Mouse (Mus musculus) heart, adult 2 months (tissue): ENCODE data around the gene Rnf227. TPM values are rescaled to one million over a fixed set of nuclear protein-coding genes. Genes with fewer than 3 reads are reported as not detected.

Source experiments
- DNase-seq, 2 experiments: peaks; one replicate each; pipeline ENCODE4 v3.0.0; 2021
- H3K27ac ChIP-seq: fragments of 200-600 bp; 2 replicates; pipeline ENCODE4 v1.8.1; 2022
- H3K27me3 ChIP-seq: fragments of 200-500 bp; 2 replicates; pipeline ENCODE4 v1.6.1; 2012; ENCODE audit warnings: mild to moderate bottlenecking, low read length, inconsistent platforms, mixed read lengths; ENCODE audit not compliant: control insufficient read depth, insufficient read depth
- H3K36me3 ChIP-seq: fragments of 200-500 bp; 2 replicates; pipeline ENCODE4 v1.6.1; 2012; ENCODE audit warnings: low read length, inconsistent platforms; ENCODE audit not compliant: control insufficient read depth, insufficient read depth
- H3K4me1 ChIP-seq: fragments of 200-500 bp; 2 replicates; pipeline ENCODE4 v1.6.1; 2011; ENCODE audit warnings: low read length; ENCODE audit not compliant: control insufficient read depth, insufficient read depth
- H3K4me3 ChIP-seq: fragments of 200-600 bp; 2 replicates; pipeline ENCODE4 v1.8.1; 2022
- H3K79me2 ChIP-seq: fragments of 200-500 bp; replicated peaks from 2 replicates; pipeline ENCODE4 v1.6.1; 2012; ENCODE audit warnings: mild to moderate bottlenecking, inconsistent platforms, low read length, moderate library complexity, mixed read lengths; ENCODE audit not compliant: control insufficient read depth, insufficient read depth
- H3K9ac ChIP-seq: fragments of 200-500 bp; 2 replicates; pipeline ENCODE4 v1.6.1; 2012; ENCODE audit warnings: low read depth, mild to moderate bottlenecking, control low read depth, inconsistent platforms, low read length, mixed read lengths
- CTCF ChIP-seq: fragments of 200-600 bp; IDR thresholded peaks from 2 replicates; pipeline ENCODE4 v1.8.1; 2022; ENCODE audit warnings: antibody characterized with exemption, mild to moderate bottlenecking, moderate library complexity
- EP300 ChIP-seq: fragments of 200-500 bp; IDR thresholded peaks from 2 replicates; pipeline ENCODE4 v1.6.1; 2011; ENCODE audit warnings: low read depth, low read length, control low read depth; ENCODE audit not compliant: insufficient read depth
- POLR2A ChIP-seq: fragments of 200-500 bp; IDR thresholded peaks from 2 replicates; pipeline ENCODE4 v1.6.1; 2011; ENCODE audit warnings: mild to moderate bottlenecking, low read depth, low read length, control low read depth; ENCODE audit not compliant: insufficient read depth
- WGBS: fragments of 180-500 bp; shearing (Covaris S2); methylation state at CpG from one replicate; pipeline ENCODE4 v1.1.7; 2018; 5-methylcytosine and 5-hydroxymethylcytosine counted together
- intact Hi-C: fragments of 180-260 bp; cut with DNase I; formaldehyde crosslinking; loops from one replicate; pipeline ENCODE4 v1.15.1; 2025
- polyA plus RNA-seq: library from polyadenylated mRNA; depleted of rRNA; stranded (reverse); fragments of >200 nt; gene quantifications from 2 replicates; pipeline ENCODE4 v1.2.3, GENCODE M21; 2012
- total RNA-seq, 2 experiments: library from RNA; stranded (reverse); gene quantifications; 2 replicates each; pipeline ENCODE4 v1.2.3; 2021

Gene Rnf227
- total and polyA plus RNA-seq, 3 experiments: 0.31 to 0.51 (median 0.36) TPM

- TF ChIP-seq CTCF (no peak), EP300 (no peak), POLR2A (no peak)
- Histone ChIP-seq H3K9ac (no peak overlapping the region), H3K36me3 (no peaks in the 10 kb centered on the region), H3K4me1 (peaks cover 13% of the 10 kb centered on the region), H3K79me2 (no peaks in the 10 kb centered on the region), H3K27me3 (no peaks in the 10 kb centered on the region), H3K27ac (no peak overlapping the region; the same call in 1 of the 2 replicates), H3K4me3 (no peak overlapping the region)
- WGBS: 65% methylated on average over 2 of the region's 2 CpGs
- intact Hi-C loops: no loop called here
- DNase-seq: no peak
Measured at GRCm38 (mm10) chr11:69369990-69370816, 29.9 kb downstream of the Rnf227 start.

- no peaks in the 10 kb centered on the region for H3K27me3 ChIP-seq
- no peak for DNase-seq
- peaks cover 7% of the 10 kb centered on the region for H3K4me1 ChIP-seq
- no peaks in the 10 kb centered on the region for H3K36me3 ChIP-seq
- H3K27ac ChIP-seq: no peak overlapping the region; the same call in 1 of the 2 replicates
- TF ChIP-seq POLR2A (no peak), EP300 (no peak), CTCF (no peak)
- WGBS: 52% methylated on average over 9 of the region's 9 CpGs
- H3K4me3 ChIP-seq: no peak overlapping the region
- intact Hi-C loops: no loop called here
- no peak overlapping the region for H3K9ac ChIP-seq
- no peaks in the 10 kb centered on the region for H3K79me2 ChIP-seq
Measured at GRCm38 (mm10) chr11:69370817-69371215, 30.6 kb downstream of the Rnf227 start.

GRCm38 (mm10) chr11:69371601-69372000 lies 31.3 kb downstream of the Rnf227 start:
- Histone ChIP-seq H3K27me3 (no peaks in the 10 kb centered on the region), H3K4me1 (peaks cover 3% of the 10 kb centered on the region), H3K4me3 (no peak overlapping the region), H3K36me3 (no peaks in the 10 kb centered on the region), H3K79me2 (no peaks in the 10 kb centered on the region), H3K9ac (no peak overlapping the region), H3K27ac (no peak overlapping the region)
- no peak for DNase-seq
- 78% methylated on average over 12 of the region's 12 CpGs for WGBS
- no peak for TF ChIP-seq CTCF
- no peak for TF ChIP-seq POLR2A
- no peak for TF ChIP-seq EP300
- intact Hi-C loops: no loop called here

- Histone ChIP-seq H3K36me3 (no peaks in the 10 kb centered on the region), H3K4me3 (no peak overlapping the region), H3K27ac (no peak overlapping the region), H3K27me3 (no peaks in the 10 kb centered on the region), H3K9ac (no peak overlapping the region), H3K4me1 (peaks cover 3% of the 10 kb centered on the region), H3K79me2 (no peaks in the 10 kb centered on the region)
- intact Hi-C loops: no loop called here
- DNase-seq: no peak
- TF ChIP-seq POLR2A (no peak), CTCF (no peak), EP300 (no peak)
- WGBS: 39% methylated on average over 12 of the region's 12 CpGs
Measured at GRCm38 (mm10) chr11:69372056-69372779, 32.0 kb downstream of the Rnf227 start.

- WGBS: 62% methylated on average over 3 of the region's 3 CpGs
- intact Hi-C loops: no loop called here
- DNase-seq: no peak
Measured at GRCm38 (mm10) chr11:69372780-69373170, 32.5 kb downstream of the Rnf227 start.

More at GRCm38 (mm10) chr11:69372780-69373170, 32.5 kb downstream of the Rnf227 start:
- Histone ChIP-seq H3K27me3 (no peaks in the 10 kb centered on the region), H3K79me2 (no peaks in the 10 kb centered on the region), H3K9ac (no peak overlapping the region), H3K36me3 (no peaks in the 10 kb centered on the region), H3K4me3 (no peak overlapping the region), H3K4me1 (peaks cover 2% of the 10 kb centered on the region), H3K27ac (no peak overlapping the region)
- TF ChIP-seq EP300 (no peak), CTCF (peak; percentile 62)
